Mouse (Mus musculus): ENCODE measurements around the gene Edem3. TPM values are rescaled to one million over a fixed set of nuclear protein-coding genes. Genes with fewer than 3 reads are reported as not detected.
"Not testable (repeated sequence)": the region's sequence is repeated elsewhere in the genome, so short reads cannot be mapped to it uniquely, and the experiment has no call there.

The Edem3 gene
- total RNA-seq, 2 experiments from 2014 or later = 13.8 to 38.2 TPM

- ATAC-seq (replicated peaks; ENCODE audit: low FRiP score, low TSS enrichment, poor library complexity, severe bottlenecking) = no peak
Measured at GRCm38 (mm10) chr1:151737146-151737545, 18.0 kb upstream of the Edem3 start.

GRCm38 (mm10) chr1:151741199-151741621 is 14.0 kb upstream of the Edem3 start:
- ATAC-seq (replicated peaks; ENCODE audit: low FRiP score, low TSS enrichment, poor library complexity, severe bottlenecking) = peak; percentile 94

- not testable (repeated sequence) for ATAC-seq (replicated peaks; ENCODE audit: low FRiP score, low TSS enrichment, poor library complexity, severe bottlenecking)
Measured at GRCm38 (mm10) chr1:151749894-151750293, 5.3 kb upstream of the Edem3 start.

- ATAC-seq (replicated peaks; ENCODE audit: low FRiP score, low TSS enrichment, poor library complexity, severe bottlenecking) = no peak
Measured at GRCm38 (mm10) chr1:151752946-151753345, 2.2 kb upstream of the Edem3 start.

GRCm38 (mm10) chr1:151753374-151753929 is 1.7 kb upstream of the Edem3 start:
- no peak for ATAC-seq (replicated peaks; ENCODE audit: low FRiP score, low TSS enrichment, poor library complexity, severe bottlenecking)

GRCm38 (mm10) chr1:151754028-151754489 is 1.1 kb upstream of the Edem3 start:
- ATAC-seq (replicated peaks; ENCODE audit: low FRiP score, low TSS enrichment, poor library complexity, severe bottlenecking) = peak; percentile 24; the same call in 1 of the 2 replicates

GRCm38 (mm10) chr1:151755660-151756424 is 671 bp downstream of the Edem3 start:
- ATAC-seq (replicated peaks; ENCODE audit: low FRiP score, low TSS enrichment, poor library complexity, severe bottlenecking) = peak; percentile 1

- no peak for ATAC-seq (replicated peaks; ENCODE audit: low FRiP score, low TSS enrichment, poor library complexity, severe bottlenecking)
Measured at GRCm38 (mm10) chr1:151756425-151756728, 1.2 kb downstream of the Edem3 start.

GRCm38 (mm10) chr1:151758301-151758700 is 3.1 kb downstream of the Edem3 start:
- peak; percentile 33; the same call in 1 of the 2 replicates for ATAC-seq (replicated peaks; ENCODE audit: low FRiP score, low TSS enrichment, poor library complexity, severe bottlenecking)

GRCm38 (mm10) chr1:151758991-151759390 is 3.8 kb downstream of the Edem3 start:
- no peak for ATAC-seq (replicated peaks; ENCODE audit: low FRiP score, low TSS enrichment, poor library complexity, severe bottlenecking)

GRCm38 (mm10) chr1:151764236-151764635 is 9.1 kb downstream of the Edem3 start:
- no peak for ATAC-seq (replicated peaks; ENCODE audit: low FRiP score, low TSS enrichment, poor library complexity, severe bottlenecking)

GRCm38 (mm10) chr1:151766166-151766565 is 11.0 kb downstream of the Edem3 start:
- ATAC-seq (replicated peaks; ENCODE audit: low FRiP score, low TSS enrichment, poor library complexity, severe bottlenecking) = no peak

- peak; percentile 75 for ATAC-seq (replicated peaks; ENCODE audit: low FRiP score, low TSS enrichment, poor library complexity, severe bottlenecking)
Measured at GRCm38 (mm10) chr1:151766976-151767654, 11.9 kb downstream of the Edem3 start.

- ATAC-seq (replicated peaks; ENCODE audit: low FRiP score, low TSS enrichment, poor library complexity, severe bottlenecking) = no peak
Measured at GRCm38 (mm10) chr1:151769200-151769913, 14.2 kb downstream of the Edem3 start.

- ATAC-seq (replicated peaks; ENCODE audit: low FRiP score, low TSS enrichment, poor library complexity, severe bottlenecking) = no peak
Measured at GRCm38 (mm10) chr1:151777616-151778015, 22.4 kb downstream of the Edem3 start.

- ATAC-seq (replicated peaks; ENCODE audit: low FRiP score, low TSS enrichment, poor library complexity, severe bottlenecking) = peak; percentile 50
Measured at GRCm38 (mm10) chr1:151778592-151778991, 23.4 kb downstream of the Edem3 start.

- peak; percentile 60; the same call in 1 of the 2 replicates for ATAC-seq (replicated peaks; ENCODE audit: low FRiP score, low TSS enrichment, poor library complexity, severe bottlenecking)
Measured at GRCm38 (mm10) chr1:151779306-151779705, 24.1 kb downstream of the Edem3 start.

GRCm38 (mm10) chr1:151781447-151781846 is 26.3 kb downstream of the Edem3 start:
- ATAC-seq (replicated peaks; ENCODE audit: low FRiP score, low TSS enrichment, poor library complexity, severe bottlenecking) = no peak

GRCm38 (mm10) chr1:151783403-151783802 is 28.2 kb downstream of the Edem3 start:
- ATAC-seq (replicated peaks; ENCODE audit: low FRiP score, low TSS enrichment, poor library complexity, severe bottlenecking) = no peak

GRCm38 (mm10) chr1:151786406-151786805 is 31.2 kb downstream of the Edem3 start:
- ATAC-seq (replicated peaks; ENCODE audit: low FRiP score, low TSS enrichment, poor library complexity, severe bottlenecking) = no peak
